Mouse (Mus musculus) lung, postnatal 25 days (tissue): ENCODE results near the gene Itpripl2.
A peak's percentile ranks its signal among the peaks of the same experiment; 100 is the strongest.

ENCODE experiments used
- DNase-seq: peaks from one replicate; pipeline ENCODE4 v3.0.0; 2022; ENCODE audit warnings: low spot score

Itpripl2 gene

GRCm38 (mm10) chr7:118488060-118488664 lies 3.6 kb downstream of the Itpripl2 start:
- DNase-seq: no peak

- no peak for DNase-seq
Measured at GRCm38 (mm10) chr7:118486917-118487316, 4.9 kb downstream of the Itpripl2 start.

GRCm38 (mm10) chr7:118483996-118484395 lies 7.8 kb downstream of the Itpripl2 start:
- DNase-seq: no peak

- no peak for DNase-seq
Measured at GRCm38 (mm10) chr7:118482001-118482400, 9.8 kb downstream of the Itpripl2 start.

- no peak for DNase-seq
Measured at GRCm38 (mm10) chr7:118481047-118481810, 10.5 kb downstream of the Itpripl2 start.

- no peak for DNase-seq
Measured at GRCm38 (mm10) chr7:118480160-118480709, 11.5 kb downstream of the Itpripl2 start.

- DNase-seq: no peak
Measured at GRCm38 (mm10) chr7:118478835-118479312, 12.9 kb downstream of the Itpripl2 start.

GRCm38 (mm10) chr7:118476428-118476827 lies 15.3 kb downstream of the Itpripl2 start:
- no peak for DNase-seq

- no peak for DNase-seq
Measured at GRCm38 (mm10) chr7:118475008-118475705, 16.6 kb downstream of the Itpripl2 start.

GRCm38 (mm10) chr7:118472886-118473285 lies 18.9 kb downstream of the Itpripl2 start:
- DNase-seq: no peak

- no peak for DNase-seq
Measured at GRCm38 (mm10) chr7:118468060-118468459, 23.7 kb downstream of the Itpripl2 start.

- peak; percentile 74 for DNase-seq
Measured at GRCm38 (mm10) chr7:118464432-118464831, 27.3 kb downstream of the Itpripl2 start.

GRCm38 (mm10) chr7:118462818-118463762 lies 28.7 kb downstream of the Itpripl2 start:
- DNase-seq: no peak

- DNase-seq: no peak
Measured at GRCm38 (mm10) chr7:118461400-118462136, 30.2 kb downstream of the Itpripl2 start.

- no peak for DNase-seq
Measured at GRCm38 (mm10) chr7:118453722-118454121, 38.1 kb downstream of the Itpripl2 start.

GRCm38 (mm10) chr7:118452940-118453339 lies 38.8 kb downstream of the Itpripl2 start:
- DNase-seq: no peak

GRCm38 (mm10) chr7:118448134-118448967 lies 43.4 kb downstream of the Itpripl2 start, which contains the start of gene Syt17:
TSS of gene Syt17 (minus strand) at chr7:118448222.
- peak; percentile 76 for DNase-seq

GRCm38 (mm10) chr7:118447291-118448133 lies 44.3 kb downstream of the Itpripl2 start:
- DNase-seq: no peak
